Mouse (Mus musculus) limb, embryonic 15.5 days (tissue): Measurements from ENCODE around the gene Tmem117. TPM values are rescaled to one million over a fixed set of nuclear protein-coding genes. Genes with fewer than 3 reads are reported as not detected.

Source experiments
- ATAC-seq: fragments of 200-750 bp; cut with Nextera tagmentation; 2 replicates; pipeline ENCODE4 v1.8.0; 2017; ENCODE audit warnings: low read depth, moderate TSS enrichment; ENCODE audit not compliant: insufficient number of reproducible peaks, low FRiP score, low TSS enrichment
- H3K27ac ChIP-seq: fragments of 300-500 bp; sonication (generic); 2 replicates; pipeline ENCODE4 v1.5.1; 2015; ENCODE audit warnings: moderate library complexity, mild to moderate bottlenecking, inconsistent platforms
- H3K27me3 ChIP-seq: fragments of 300-500 bp; sonication (generic); 2 replicates; pipeline ENCODE4 v1.6.1; 2015; ENCODE audit warnings: inconsistent platforms
- H3K36me3 ChIP-seq: fragments of 300-500 bp; sonication (generic); 2 replicates; pipeline ENCODE4 v1.6.1; 2015; ENCODE audit warnings: inconsistent platforms
- H3K4me1 ChIP-seq: fragments of 300-500 bp; sonication (generic); 2 replicates; pipeline ENCODE4 v1.6.1; 2015; ENCODE audit warnings: inconsistent platforms
- H3K4me2 ChIP-seq: fragments of 300-500 bp; sonication (generic); 2 replicates; pipeline ENCODE4 v1.6.1; 2015; ENCODE audit warnings: mild to moderate bottlenecking, inconsistent platforms
- H3K4me3 ChIP-seq: fragments of 300-500 bp; sonication (generic); 2 replicates; pipeline ENCODE4 v1.5.1; 2015; ENCODE audit warnings: mild to moderate bottlenecking, inconsistent platforms
- H3K9ac ChIP-seq: fragments of 300-500 bp; sonication (generic); 2 replicates; pipeline ENCODE4 v1.6.1; 2015; ENCODE audit warnings: inconsistent platforms
- H3K9me3 ChIP-seq: fragments of 300-500 bp; sonication (generic); 2 replicates; pipeline ENCODE4 v1.6.1; 2016; ENCODE audit warnings: inconsistent platforms
- WGBS: fragments of 180-500 bp; shearing (Covaris S2); methylation state at CpG from one replicate; pipeline ENCODE4 v1.1.7; 2015; 5-methylcytosine and 5-hydroxymethylcytosine counted together
- polyA plus RNA-seq: library from polyadenylated mRNA; unstranded; fragments of >200 nt; fragmentation: Nextera tagmentation; extraction: Ambion mirVana; gene quantifications from 2 replicates; pipeline ENCODE4 v1.2.1, GENCODE M21; 2015

Gene Tmem117
- polyA plus RNA-seq, 1 experiment from 2014 or later = 5.1 TPM

GRCm38 (mm10) chr15:94793455-94793854, 164.4 kb downstream of the Tmem117 start:
- ATAC-seq = no peak
- WGBS = 67% methylated on average over 8 of the region's 8 CpGs
- no peak overlapping the region for H3K4me2 ChIP-seq
- H3K27me3 ChIP-seq = no peaks in the 10 kb centered on the region
- no peaks in the 10 kb centered on the region for H3K9me3 ChIP-seq
- H3K4me1 ChIP-seq = no peaks in the 10 kb centered on the region
- H3K9ac ChIP-seq = no peak overlapping the region
- H3K4me3 ChIP-seq = no peak overlapping the region
- H3K36me3 ChIP-seq = no peaks in the 10 kb centered on the region
- H3K27ac ChIP-seq = no peak overlapping the region

DNA sequence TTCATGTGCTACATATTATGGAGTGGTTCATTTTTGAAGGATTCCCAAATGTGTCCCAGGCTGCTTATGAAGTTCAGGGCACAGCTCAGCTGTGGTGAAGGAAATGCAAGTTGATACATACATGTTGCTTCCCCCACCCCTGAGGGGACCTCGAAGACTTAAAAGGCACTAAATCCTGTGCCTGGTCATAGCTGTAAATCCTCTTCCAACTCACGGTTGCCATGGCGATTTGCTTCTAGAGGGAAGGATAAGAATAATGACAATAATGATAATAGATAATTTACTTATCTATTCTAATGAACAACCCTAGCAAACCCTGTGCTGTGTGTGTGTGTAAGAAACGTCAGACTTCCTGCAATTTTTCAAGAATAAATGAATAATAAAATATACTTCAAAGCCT, 166.5 kb downstream of the Tmem117 start:
- H3K4me1 ChIP-seq = no peaks in the 10 kb centered on the region
- 57% methylated on average over 4 of the region's 4 CpGs for WGBS
- H3K9me3 ChIP-seq = no peaks in the 10 kb centered on the region
- H3K27me3 ChIP-seq = no peaks in the 10 kb centered on the region
- ATAC-seq = no peak
- H3K27ac ChIP-seq = no peak overlapping the region
- H3K36me3 ChIP-seq = no peaks in the 10 kb centered on the region
- no peak overlapping the region for H3K4me3 ChIP-seq
- H3K9ac ChIP-seq = no peak overlapping the region
- H3K4me2 ChIP-seq = no peak overlapping the region

GRCm38 (mm10) chr15:94798236-94798635, 169.2 kb downstream of the Tmem117 start:
- no peak overlapping the region for H3K4me2 ChIP-seq
- H3K27ac ChIP-seq = no peak overlapping the region
- no peaks in the 10 kb centered on the region for H3K27me3 ChIP-seq
- WGBS = 32% methylated on average over 3 of the region's 3 CpGs
- no peaks in the 10 kb centered on the region for H3K36me3 ChIP-seq
- H3K4me3 ChIP-seq = no peak overlapping the region
- H3K9ac ChIP-seq = no peak overlapping the region
- no peak for ATAC-seq
- no peaks in the 10 kb centered on the region for H3K9me3 ChIP-seq
- H3K4me1 ChIP-seq = no peaks in the 10 kb centered on the region

DNA sequence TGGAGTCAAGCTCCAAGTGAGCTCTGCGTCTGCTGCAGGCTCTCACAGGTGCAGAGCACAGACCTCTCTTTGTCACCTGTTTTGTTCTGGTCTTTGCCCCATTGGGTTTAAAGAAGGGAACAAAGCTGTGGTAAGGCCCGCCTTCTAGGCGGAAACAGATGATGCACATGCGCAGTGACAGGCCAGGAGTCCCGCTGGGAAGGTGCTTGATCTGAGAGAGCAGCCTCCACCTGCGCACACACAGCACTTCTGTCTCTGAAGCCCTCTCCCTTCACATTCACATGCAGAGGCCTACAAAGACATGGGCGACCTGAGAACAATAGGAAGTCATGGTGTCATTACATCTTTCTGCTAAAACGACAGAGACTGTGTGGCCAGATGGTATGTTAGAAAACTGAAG, 172.4 kb downstream of the Tmem117 start:
- Histone ChIP-seq H3K27me3 (0 out of 2 replicates have a peak, but pooled peaks cover 3% of the 10 kb centered on the region), H3K4me2 (no peak overlapping the region), H3K9me3 (no peaks in the 10 kb centered on the region), H3K9ac (no peak overlapping the region), H3K27ac (no peak overlapping the region), H3K4me1 (peaks cover 4% of the 10 kb centered on the region; the same call in 1 of the 2 replicates), H3K36me3 (no peaks in the 10 kb centered on the region), H3K4me3 (no peak overlapping the region)
- ATAC-seq = no peak
- WGBS = 70% methylated on average over 8 of the region's 8 CpGs

- H3K4me1 ChIP-seq = peaks cover 4% of the 10 kb centered on the region; the same call in 1 of the 2 replicates
- WGBS = 77% methylated on average over 17 of the region's 17 CpGs
- ATAC-seq = no peak
- H3K4me3 ChIP-seq = no peak overlapping the region
- H3K27ac ChIP-seq = no peak overlapping the region
- no peaks in the 10 kb centered on the region for H3K9me3 ChIP-seq
- no peak overlapping the region for H3K9ac ChIP-seq
- H3K4me2 ChIP-seq = no peak overlapping the region
- H3K36me3 ChIP-seq = no peaks in the 10 kb centered on the region
- 0 out of 2 replicates have a peak, but pooled peaks cover 3% of the 10 kb centered on the region for H3K27me3 ChIP-seq
These were observed 173.8 kb downstream of the Tmem117 start for GRCm38 (mm10) chr15:94802820-94803219.

DNA sequence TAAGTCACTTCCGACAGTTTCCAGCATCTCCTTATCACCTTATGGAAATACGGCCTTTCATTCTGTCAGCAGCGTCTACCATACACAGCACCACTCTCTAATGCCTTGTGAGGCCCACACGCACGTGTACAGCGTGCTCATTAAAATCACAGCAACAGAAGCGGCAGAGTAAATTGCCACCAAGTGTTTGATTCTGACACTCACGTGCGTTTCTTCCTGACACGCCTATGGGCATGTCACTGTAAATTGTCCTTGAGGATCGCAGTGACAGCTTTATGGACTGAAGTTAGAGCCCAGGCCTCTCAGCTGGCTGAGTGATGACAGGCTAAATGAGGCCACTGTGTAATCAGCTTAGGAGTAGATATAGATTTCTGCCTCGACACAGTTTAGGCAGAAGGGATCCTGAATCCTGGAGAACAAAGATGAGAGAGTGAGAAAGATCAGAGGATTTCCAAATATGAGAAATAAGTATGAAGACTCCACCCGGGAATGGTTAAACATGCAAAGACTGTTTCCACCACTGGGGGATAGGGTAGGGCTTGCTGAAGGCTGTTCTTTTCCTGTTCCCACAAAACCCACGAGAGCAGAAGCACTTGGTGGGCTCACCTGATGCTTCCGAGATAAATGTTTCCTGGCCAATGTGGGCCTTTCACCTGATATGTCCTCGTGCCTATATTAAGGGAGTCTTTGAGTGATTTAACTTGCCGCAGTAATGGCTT, 174.8 kb downstream of the Tmem117 start:
- Histone ChIP-seq H3K27ac (no peak overlapping the region), H3K4me3 (no peak overlapping the region), H3K9ac (no peak overlapping the region), H3K4me2 (no peak overlapping the region), H3K36me3 (no peaks in the 10 kb centered on the region), H3K4me1 (peaks cover 4% of the 10 kb centered on the region; the same call in 1 of the 2 replicates), H3K27me3 (0 out of 2 replicates have a peak, but pooled peaks cover 3% of the 10 kb centered on the region), H3K9me3 (no peaks in the 10 kb centered on the region)
- 20% methylated on average over 17 of the region's 17 CpGs for WGBS
- no peak for ATAC-seq

DNA sequence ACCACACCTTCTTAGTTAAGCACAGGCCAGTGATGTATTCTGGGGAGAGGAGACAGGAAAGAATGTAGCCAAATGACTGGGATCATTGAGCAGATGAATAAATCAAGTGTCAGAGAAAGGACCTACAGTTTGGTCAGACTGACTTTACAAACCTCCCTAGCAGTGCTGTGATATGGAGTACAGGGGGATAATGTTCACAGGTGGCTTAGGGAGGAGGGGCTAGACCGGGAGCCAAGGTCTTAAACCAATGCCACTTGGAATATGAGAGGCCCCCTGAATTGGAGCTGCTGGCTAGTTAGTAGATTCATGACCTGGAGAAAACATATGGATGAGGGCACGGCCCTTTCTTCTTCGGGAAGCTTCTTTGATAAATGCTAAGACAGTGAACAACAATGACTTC, 177.0 kb downstream of the Tmem117 start:
- no peaks in the 10 kb centered on the region for H3K36me3 ChIP-seq
- H3K4me2 ChIP-seq = no peak overlapping the region
- H3K27ac ChIP-seq = no peak overlapping the region
- 0 out of 2 replicates have a peak, but pooled peaks cover 3% of the 10 kb centered on the region for H3K27me3 ChIP-seq
- H3K4me1 ChIP-seq = peaks cover 4% of the 10 kb centered on the region; the same call in 1 of the 2 replicates
- H3K4me3 ChIP-seq = no peak overlapping the region
- no peak overlapping the region for H3K9ac ChIP-seq
- ATAC-seq = no peak
- H3K9me3 ChIP-seq = no peaks in the 10 kb centered on the region
- 77% methylated on average over 3 of the region's 3 CpGs for WGBS

GRCm38 (mm10) chr15:94811550-94811949, 182.5 kb downstream of the Tmem117 start:
- Histone ChIP-seq H3K9me3 (no peaks in the 10 kb centered on the region), H3K4me1 (0 out of 2 replicates have a peak, but pooled peaks cover 4% of the 10 kb centered on the region), H3K4me2 (no peak overlapping the region), H3K27me3 (no peaks in the 10 kb centered on the region), H3K4me3 (no peak overlapping the region), H3K27ac (no peak overlapping the region), H3K9ac (no peak overlapping the region), H3K36me3 (no peaks in the 10 kb centered on the region)
- no peak for ATAC-seq
- 30% methylated on average over 5 of the region's 5 CpGs for WGBS

DNA sequence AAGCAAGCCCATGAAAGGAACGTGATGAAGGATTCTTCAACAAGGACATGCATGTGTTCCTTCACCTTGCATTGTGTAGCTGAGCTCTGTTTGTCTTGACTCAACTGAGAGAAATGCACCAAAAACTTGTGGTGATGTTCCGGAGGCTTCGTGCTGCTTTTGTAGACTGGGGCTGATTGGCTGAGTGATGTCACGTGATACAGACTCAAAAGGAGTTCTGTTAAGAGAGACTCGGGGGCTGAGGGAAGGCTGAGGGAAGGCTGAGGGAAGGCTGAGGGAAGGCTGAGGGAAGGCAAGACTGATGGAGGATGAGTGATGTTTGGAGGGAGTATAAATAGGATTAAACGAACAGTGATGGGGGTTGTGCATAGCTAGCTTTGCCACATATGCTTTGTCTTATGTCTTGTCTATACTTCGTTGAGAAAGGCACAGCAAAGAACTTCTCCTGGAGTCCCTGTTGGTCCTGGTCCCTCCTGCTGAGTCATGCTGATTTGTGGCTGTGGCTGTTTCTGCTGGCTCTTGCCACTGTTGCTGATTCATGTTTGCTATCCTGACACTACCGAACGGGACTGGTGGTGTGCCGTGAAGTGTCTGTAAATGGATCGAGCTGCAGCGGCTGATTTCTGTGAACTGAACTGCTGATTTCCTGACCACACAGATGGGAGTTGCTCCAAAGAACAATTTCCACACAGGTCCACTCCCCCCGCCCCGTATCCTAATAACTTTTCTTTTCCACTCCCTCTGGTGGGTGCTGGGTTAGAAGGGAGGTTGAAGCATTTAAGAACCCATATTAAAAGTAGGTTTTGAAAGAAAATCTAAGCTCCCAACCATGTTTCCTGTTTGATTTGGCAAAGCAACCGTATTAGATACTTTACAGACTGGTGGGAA, 185.4 kb downstream of the Tmem117 start:
- H3K4me3 ChIP-seq = no peak overlapping the region
- WGBS = 75% methylated on average over 15 of the region's 15 CpGs
- ATAC-seq = no peak
- H3K36me3 ChIP-seq = no peaks in the 10 kb centered on the region
- 0 out of 2 replicates have a peak, but pooled peaks cover 4% of the 10 kb centered on the region for H3K4me1 ChIP-seq
- H3K27ac ChIP-seq = no peak overlapping the region
- H3K9me3 ChIP-seq = no peaks in the 10 kb centered on the region
- H3K4me2 ChIP-seq = no peak overlapping the region
- H3K27me3 ChIP-seq = no peaks in the 10 kb centered on the region
- no peak overlapping the region for H3K9ac ChIP-seq

- ATAC-seq = no peak
- no peak overlapping the region for H3K9ac ChIP-seq
- no peak overlapping the region for H3K4me3 ChIP-seq
- no peaks in the 10 kb centered on the region for H3K4me1 ChIP-seq
- H3K4me2 ChIP-seq = no peak overlapping the region
- H3K27me3 ChIP-seq = no peaks in the 10 kb centered on the region
- WGBS = 91% methylated on average over 3 of the region's 3 CpGs
- no peaks in the 10 kb centered on the region for H3K36me3 ChIP-seq
- H3K27ac ChIP-seq = no peak overlapping the region
- H3K9me3 ChIP-seq = no peaks in the 10 kb centered on the region
These were observed 206.6 kb downstream of the Tmem117 start for GRCm38 (mm10) chr15:94835634-94836033.

GRCm38 (mm10) chr15:94838646-94839045, 209.6 kb downstream of the Tmem117 start:
- ATAC-seq = no peak
- no peaks in the 10 kb centered on the region for H3K27me3 ChIP-seq
- no peaks in the 10 kb centered on the region for H3K9me3 ChIP-seq
- H3K36me3 ChIP-seq = no peaks in the 10 kb centered on the region
- no peak overlapping the region for H3K27ac ChIP-seq
- no peak overlapping the region for H3K4me3 ChIP-seq
- no peaks in the 10 kb centered on the region for H3K4me1 ChIP-seq
- H3K9ac ChIP-seq = no peak overlapping the region
- H3K4me2 ChIP-seq = no peak overlapping the region
- 66% methylated on average over 4 of the region's 4 CpGs for WGBS

DNA sequence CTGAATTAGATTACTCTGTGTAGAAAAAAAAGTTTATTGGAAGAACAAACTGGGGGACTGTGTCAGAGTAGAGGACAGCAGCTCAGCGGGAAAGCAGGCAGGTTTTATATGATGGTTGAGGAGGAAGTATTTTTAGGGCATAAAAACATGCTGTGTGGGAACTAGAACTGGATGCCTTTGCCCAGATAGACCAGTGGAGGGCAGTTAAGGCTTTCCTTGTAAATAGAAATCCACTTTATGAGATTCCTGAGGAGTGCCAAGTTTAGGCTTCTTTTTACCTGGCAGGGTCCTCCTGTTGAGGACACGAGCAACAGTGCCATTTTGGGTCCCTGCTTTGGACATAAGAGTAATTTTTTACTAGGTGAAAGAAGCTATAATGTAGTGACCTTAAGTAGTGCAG, 218.5 kb downstream of the Tmem117 start:
- H3K36me3 ChIP-seq = no peaks in the 10 kb centered on the region
- H3K9ac ChIP-seq = no peak overlapping the region
- H3K4me2 ChIP-seq = no peak overlapping the region
- no peaks in the 10 kb centered on the region for H3K27me3 ChIP-seq
- H3K4me1 ChIP-seq = no peaks in the 10 kb centered on the region
- no peaks in the 10 kb centered on the region for H3K9me3 ChIP-seq
- WGBS = 32% methylated on average over 2 of the region's 2 CpGs
- no peak for ATAC-seq
- H3K4me3 ChIP-seq = no peak overlapping the region
- H3K27ac ChIP-seq = no peak overlapping the region
